Mouse (Mus musculus) MEL-GATA-1-ER (cell line): ENCODE measurements around the gene Gm4871.
A peak's percentile ranks its signal among the peaks of the same experiment; 100 is the strongest.
"Not testable (repeated sequence)": the region's sequence is repeated elsewhere in the genome, so short reads cannot be mapped to it uniquely, and the experiment has no call there.

ENCODE experiments used
- DNase-seq: peaks from one replicate; pipeline ENCODE4 v3.0.0-alpha.2; 2012; ENCODE audit warnings: low read depth; ENCODE audit errors: extremely low read depth

Gm4871 gene

DNA sequence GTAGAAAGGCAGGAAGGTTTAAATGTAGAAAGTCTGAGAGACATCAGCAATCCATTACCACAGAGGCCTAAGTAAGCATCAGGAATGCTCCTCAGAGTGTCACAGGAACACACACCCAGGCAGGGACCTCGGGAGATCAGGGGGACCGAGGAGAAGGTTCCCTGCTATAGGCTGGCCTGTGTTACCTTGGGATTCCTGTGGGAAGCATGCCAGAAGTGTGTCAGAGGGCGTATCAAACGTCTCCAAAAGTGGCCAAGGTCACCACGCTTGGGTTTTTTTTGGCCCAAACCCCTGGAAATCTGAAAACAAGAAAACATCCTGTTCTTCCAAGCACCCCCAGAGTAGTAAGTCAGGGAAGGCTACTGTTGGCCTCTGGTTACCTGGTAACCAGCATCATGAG lies at the start of gene Gm4871:
Gene Gm4871, minus strand, starts transcription at position 364 of the 400 bp plus-strand sequence.
- not testable (repeated sequence) for DNase-seq

DNA sequence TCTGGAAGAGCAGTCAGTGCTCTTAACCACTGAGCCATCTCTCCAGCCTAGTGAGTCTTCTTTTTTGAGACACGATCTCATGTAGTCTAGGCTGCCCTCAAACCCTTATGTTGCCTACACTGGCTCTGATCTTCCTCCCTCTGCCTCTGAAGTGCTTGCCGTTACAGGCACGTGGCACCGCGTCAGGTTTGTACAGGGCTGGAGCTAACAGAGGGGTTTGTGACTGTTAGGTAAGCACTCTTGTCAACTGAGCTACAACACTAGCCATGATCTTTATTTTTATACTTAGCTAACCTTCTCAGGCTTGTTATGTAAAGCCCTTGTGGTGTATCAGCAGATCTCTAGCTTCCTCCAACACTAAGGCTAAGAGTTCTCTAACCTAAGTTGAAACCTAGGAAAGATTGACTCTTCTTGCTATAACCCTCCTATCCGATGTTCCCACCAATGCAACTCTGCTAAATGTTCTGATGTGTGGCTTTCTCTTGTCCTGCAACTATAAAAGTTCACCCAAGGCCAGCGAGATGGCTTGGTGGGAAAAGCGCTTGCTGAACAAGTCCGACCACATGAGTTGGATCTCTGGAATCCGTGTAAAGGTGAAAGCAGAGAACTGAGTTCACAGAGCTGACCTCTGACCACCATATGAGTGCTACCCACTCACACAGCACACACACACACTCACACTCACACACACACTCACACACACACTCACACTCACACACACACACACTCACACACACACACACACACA lies 49.5 kb upstream of the Gm4871 start:
- no peak for DNase-seq

DNA sequence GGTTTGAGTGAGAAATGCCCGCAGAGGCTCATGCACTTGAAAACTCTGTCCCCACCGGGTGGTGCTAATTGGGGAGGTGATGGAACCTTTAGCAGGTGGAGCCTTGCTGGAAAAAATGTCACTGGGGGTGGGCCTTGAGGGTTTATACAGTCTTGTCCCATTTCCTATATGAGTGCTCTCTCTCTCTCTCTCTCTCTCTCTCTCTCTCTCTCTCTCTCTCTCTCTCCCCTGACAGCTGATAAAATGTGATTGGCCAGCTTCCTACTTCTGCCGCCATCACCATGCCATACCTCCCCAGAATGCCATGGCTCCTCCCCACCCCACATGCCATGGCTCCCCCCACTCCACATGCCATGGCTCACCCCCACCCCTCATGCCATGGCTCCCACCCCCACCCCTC lies 42.5 kb upstream of the Gm4871 start:
- no peak for DNase-seq

DNA sequence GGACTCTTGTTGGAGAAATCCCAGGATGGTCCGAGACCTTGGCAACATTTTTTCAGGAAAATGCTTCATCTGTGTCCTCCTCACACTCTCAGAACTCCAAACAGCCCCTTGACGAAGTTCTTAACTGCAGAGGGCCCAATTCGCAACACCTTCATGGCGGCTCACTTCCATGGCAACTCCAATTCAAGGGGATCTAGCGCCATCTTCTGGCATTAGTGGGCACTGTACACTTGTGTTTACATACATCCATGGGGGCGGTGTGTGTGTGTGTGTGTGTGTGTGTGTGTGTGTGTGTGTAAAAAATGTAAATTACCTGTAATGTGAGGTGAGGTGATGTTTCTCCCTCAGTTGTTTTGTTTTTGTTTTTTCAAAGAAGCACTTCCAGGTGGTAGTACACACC lies 38.8 kb upstream of the Gm4871 start:
- DNase-seq: peak; percentile 51

DNA sequence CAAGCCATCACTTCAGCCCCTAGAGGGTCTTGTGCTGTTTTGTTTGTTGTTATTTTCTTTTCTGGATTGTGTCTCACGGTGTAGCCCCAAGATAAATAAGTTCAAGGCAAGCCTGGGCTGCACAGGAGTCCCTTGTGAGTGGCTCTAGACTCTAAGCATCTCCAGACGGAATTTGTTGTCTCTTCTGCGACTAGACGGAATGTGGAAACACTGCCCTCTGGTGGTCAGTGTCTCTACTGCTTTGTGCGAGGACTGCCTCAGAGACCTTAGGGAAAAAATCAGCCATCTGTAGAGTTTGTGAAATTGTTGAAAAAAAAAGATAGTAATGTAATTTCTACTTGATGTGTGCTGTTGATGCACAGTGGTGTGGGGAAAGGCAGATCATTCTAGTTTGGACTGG lies 37.2 kb upstream of the Gm4871 start:
- peak; percentile 56 for DNase-seq

DNA sequence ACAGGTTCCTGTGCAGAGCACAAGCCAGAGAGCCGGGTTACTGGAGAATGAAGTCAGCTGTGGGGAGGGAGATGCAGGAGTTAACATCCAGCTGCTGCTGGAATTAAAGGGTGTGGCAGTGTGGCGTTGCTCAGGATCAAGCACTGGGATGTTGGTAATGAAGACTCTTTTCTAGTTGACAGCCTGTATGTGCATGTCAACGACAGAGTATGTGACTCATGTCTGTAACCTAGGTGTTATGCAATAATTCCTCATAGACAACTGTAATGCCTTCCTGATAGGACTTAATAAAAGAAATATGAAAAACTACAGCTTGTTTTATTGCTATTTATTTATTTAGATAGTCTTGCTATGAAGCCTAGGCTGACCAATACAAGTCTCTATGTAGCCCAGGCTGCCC lies 36.3 kb upstream of the Gm4871 start:
- no peak for DNase-seq

DNA sequence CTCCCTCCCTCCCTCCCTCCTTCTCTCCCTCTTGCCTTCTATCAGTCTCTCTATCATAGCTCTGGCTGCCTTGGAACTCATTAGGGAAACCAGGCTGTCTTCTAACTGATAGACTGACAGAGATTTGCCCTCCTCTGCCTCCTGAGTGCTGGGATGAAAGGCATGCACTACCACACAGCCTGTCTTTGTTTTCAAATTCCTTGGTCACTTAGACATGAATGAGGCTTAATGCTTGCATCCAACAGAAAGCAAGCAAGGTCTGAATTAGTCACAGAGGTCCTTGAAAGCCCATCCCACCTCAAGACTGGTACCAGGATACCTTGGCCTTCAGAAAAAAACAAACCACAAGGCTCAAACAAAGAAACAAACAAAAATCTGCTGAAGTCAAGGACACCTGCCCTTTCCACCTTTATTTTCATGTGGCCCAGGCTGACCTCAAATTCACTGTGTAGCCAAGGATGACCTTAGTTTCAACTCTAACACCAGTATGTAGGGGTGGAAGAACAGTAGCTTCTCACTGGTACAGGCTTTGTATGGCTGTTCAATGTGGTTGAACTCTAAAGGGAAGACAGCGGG lies 32.3 kb upstream of the Gm4871 start:
- DNase-seq: no peak

DNA sequence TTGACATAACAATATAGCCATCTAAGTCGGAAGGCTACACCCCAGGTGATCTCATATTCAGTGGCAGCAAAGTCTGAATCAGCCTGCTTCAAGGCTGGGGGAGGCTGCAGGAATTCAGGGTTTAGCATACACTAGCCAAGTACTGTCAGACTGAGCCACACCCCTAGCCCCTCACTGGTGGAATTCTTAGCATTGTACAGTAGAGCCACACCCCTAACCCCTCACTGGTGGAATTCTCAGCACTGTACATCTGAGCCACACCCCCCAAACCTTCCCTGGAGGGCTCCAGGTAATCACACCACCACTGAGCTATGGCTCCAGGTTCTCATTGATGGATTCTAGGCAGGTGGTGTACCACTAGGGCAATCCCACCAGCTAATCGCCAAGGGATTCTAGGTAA lies 27.0 kb upstream of the Gm4871 start:
- DNase-seq: no peak

DNA sequence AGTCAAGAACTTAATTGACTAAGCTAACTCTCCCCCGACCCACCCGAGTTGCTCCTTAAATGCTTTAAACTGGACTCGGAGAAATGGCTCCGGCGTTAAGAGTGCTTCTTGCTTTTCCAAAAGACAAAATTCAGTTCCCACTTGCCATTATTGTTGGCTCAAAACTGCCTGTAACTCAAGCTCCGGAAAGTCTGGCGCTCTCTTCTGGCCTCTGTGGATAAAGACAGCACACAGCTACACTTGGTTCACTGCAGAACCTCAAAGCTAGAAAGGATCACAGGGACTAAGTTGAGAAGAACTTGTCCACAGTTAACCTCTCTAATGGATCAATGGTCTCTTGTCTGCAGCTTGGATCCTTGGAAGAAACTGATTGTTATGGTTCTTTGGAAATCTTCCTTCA lies 26.2 kb upstream of the Gm4871 start:
- no peak for DNase-seq

DNA sequence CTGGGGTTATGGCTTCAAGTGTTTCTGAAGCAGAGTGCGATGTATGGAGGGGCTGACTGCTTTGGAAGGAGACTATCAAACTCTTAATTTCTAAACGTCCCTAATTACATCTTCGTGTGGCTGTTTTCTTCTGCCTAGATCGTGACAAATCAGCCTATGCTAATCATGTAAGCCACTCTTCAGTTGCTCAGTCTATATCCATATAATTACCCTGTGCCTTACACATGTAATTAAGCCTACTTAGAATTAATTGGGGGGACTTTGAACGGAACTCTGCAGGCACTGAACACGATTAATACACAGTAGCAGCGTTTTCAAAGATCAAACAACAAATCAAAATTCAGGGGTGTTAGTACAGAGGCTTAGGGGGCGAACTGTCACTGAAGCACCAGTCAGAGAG lies 25.4 kb upstream of the Gm4871 start:
- no peak for DNase-seq

DNA sequence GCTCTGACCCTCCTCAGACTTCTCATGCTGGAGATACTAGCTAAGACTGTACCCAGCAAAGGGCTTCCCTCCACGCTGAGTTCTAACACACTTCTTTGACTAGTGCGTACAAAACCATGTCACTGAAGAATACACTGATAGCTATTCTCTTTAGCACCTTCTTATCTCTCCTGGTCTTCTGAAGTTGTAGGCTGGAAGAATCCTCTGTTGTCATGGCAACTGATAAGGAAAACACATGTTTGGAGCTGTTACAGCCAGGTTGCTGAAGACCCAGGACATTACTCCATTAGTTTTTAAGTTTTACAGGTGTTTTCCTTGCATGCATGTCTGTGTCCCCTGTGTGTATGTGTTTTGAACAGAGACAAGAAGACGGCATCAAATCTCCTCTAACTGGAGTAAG lies 21.6 kb upstream of the Gm4871 start:
- DNase-seq: peak; percentile 54

DNA sequence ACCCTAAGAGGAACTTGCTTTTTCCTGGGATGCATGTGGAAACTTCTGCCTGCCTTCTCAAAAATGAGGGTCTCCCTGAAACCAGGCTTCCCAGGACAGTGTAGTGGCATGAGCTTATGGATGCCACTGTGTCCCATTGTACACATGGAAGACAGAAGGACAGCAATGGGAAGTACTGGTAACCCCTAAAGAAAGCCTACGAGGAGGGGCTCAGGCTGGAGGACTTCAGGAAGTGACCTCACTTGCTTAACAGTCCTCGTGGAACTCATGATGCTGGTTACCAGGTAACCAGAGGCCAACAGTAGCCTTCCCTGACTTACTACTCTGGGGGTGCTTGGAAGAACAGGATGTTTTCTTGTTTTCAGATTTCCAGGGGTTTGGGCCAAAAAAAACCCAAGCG lies 10.1 kb upstream of the Gm4871 start, which contains the start of gene 1700018F24Rik:
Gene 1700018F24Rik, plus strand, starts transcription at position 301 of the 400 bp plus-strand sequence.
- DNase-seq: not testable (repeated sequence)

DNA sequence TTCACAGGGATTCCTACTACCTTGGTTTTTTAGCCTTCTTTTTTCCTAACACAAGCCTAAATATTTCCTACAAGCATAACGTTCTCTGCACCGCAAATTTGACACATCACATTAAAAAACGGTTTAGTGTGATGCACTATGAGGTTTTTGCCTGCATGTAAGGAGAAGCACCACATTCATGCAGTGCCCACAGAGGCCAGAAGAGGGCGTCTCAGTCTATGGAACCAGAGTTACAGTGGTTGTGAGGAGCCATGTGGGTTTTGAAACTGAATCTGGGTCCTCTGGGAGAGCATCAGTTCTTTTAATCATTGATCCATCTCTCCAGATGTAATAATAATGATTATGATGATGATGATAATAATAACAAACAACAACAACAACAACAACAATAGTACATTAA lies 9.1 kb upstream of the Gm4871 start:
- DNase-seq: peak; percentile 43

DNA sequence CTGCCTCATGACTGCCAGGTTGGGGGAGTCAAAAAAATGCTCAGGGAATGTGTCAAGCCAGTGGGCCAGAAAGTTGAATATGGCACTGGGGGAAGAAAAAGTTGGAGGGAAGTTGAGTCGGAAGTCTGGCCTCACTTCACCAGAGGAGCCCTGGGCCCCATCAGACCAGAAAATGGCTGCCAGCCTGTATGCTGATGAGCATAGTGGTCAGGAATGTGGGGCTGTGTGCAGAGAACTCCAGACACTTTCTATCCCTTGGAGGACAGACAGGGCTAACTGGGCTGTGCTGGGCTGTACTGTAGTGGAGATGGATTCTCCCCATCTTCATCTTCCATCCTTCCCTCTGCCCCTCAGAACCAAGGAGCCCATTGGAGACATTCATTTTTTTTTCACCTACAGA lies 2.1 kb downstream of the Gm4871 start:
- not testable (repeated sequence) for DNase-seq

DNA sequence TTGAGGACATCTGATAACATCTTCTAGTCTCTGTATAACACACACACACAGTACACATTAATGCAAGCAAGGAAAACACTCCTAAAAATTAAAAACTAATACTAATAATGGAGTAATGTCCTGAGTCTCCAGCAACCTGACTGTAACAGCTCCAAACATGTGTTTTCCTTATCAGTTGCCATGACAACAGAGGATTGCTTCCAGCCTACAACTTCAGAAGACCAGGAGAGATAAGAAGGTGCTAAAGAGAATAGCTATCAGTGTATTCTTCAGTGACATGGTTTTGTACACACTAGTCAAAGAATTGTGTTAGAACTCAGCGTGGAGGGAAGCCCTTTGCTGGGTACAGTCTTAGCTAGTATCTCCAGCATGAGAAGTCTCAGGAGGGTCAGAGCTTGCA lies 11.8 kb downstream of the Gm4871 start:
- DNase-seq: peak; percentile 43

DNA sequence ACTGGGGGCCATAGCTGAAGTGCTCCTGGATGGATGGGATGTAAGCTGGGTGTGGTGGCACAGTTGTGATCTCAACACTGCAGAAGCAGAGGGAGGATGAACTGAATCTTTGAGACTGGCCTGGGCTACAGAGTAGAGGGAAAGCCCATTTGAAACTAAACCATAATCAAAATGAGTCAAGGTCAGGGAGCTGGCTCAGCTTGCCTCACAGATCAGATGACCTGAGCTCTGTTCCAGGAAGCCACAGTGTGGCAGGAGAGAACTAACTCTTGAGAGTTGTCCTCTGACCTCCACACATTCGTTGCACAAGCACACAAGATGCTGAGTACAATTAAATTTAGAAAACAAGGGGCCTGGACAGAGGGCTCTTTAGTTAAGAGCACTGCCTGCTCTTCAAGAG lies 12.3 kb downstream of the Gm4871 start:
- not testable (repeated sequence) for DNase-seq

DNA sequence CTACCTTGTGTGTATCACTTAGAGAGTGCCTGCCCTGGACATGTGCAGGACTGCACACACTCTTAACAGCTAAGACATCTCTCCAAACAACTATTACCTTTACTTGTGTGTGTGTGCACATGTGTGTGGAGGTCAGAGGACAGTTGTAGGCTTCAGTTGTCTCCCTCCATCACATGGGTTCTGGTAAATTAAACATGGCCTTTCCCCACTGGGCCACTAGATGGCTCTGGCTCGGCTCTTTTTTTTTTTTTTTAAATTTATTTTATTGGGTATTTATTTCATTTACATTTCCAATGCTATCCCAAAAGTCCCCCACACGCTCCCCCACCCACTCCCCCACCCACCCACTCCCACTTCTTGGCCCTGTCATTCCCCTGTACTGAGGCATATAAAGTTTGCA lies 15.8 kb downstream of the Gm4871 start:
- DNase-seq: not testable (repeated sequence)

DNA sequence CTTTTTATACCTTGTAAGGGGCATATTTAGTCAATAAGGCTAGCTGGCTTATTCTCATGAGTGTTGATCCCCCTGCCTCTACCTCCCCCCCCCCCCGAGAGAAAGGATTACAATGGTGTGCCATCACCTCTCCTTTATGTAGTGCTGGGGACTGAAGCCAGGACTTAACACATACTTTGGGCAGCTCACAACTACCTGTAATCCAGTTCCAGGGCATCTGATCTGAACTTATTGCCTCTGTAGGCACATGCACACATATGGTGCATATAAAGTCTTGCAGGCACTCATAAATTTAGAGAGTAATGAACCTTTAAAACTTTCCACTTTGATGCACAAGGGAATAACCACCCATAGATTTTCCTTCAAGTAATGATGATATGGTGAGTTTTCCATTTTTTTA lies 18.3 kb downstream of the Gm4871 start:
- no peak for DNase-seq

DNA sequence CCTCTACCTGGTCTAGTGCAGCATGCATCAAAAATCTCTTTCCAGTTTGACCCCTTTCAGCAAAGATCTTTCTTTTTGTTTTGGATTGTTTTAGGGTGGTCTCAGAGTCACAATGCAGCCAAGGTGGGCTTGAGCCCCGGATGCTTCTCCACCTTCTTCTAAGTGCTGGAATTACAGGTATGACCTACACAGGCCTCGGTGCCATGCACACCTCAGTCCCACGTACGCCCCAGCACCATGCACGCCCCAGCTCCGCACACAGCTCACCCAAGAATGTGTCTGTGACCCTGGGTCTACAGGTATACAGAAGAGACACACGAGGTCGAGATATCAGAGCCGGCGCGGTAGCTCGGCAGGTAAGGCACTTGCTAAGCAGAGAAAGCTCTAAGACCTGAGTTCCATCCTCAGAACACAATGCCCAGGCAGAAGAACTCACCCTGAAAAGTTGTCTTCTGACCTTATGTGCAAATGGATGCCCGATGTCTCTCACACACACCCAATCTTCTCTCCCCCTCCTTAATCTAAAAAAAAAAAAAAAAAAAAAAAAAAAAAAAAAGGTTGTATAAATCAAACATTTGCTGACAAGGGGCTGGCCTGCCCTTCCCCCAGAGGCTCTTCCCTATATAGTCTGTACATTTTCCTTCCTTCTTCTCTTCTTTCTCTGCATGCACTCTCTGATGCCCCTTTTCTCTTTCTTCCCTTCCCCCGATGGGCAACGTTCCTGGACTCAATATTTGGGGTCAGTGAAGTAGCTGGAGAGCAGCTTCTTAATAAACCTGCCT lies 23.5 kb downstream of the Gm4871 start:
- DNase-seq: no peak

DNA sequence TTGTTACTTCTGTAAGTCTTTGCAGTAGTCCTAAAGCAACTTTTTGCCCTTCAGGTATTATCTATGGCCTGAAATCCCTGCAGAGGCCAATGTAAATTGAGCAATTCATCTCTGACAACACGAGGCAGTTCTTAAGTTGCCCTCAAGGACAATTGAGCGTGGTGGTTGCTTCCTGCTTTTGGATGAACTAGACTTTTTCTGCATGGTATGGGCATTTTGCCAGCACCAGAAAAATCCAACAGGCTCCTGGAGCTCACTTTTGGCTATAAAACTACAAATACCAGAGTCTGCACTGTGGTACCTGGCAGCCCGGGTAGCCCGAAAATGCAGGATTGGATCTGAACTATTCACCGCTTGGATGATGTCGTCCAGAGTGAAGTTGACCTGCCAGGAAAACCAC lies 27.0 kb downstream of the Gm4871 start:
- no peak for DNase-seq

DNA sequence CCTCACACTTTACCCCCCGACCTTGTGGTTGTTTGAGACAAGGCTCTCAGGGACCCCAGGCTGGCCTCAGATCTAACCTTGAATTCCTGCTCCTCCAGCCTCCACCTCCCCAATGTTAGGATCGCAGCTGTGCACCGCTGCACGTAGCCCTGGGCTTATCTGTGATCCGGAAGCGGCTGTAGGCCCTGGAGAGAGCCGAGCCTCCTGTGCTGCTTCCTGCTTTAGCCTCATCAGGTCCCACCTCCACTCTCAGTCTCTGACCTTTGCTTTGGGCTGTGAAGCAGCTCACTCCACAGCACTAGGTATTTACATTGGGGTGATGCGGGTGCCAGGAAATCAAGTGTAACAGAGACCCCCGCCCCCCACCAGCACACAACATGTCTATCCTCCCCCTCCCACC lies 28.1 kb downstream of the Gm4871 start:
- no peak for DNase-seq

DNA sequence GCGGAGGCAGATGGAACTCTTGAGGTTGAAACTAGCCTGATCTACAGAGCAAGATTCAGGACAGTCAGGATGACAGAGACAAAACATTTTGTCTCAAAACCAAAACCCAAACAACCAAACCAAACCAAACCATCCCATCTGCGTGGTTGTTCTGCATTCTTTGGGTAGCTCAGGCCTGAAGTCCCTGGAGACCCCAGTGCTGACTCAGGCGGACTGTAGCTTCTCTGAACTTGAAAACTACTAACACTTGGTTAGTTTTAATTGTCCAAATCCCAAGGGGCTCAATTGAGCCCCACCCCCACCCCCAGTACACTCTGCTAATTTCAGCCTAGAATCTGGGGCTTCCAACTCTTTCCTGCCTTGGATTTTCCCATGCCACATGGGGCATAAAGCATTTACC lies 29.2 kb downstream of the Gm4871 start:
- DNase-seq: no peak
